11 mouse cellular contexts compared by ENCODE assay signal in the genomic region with DNA sequence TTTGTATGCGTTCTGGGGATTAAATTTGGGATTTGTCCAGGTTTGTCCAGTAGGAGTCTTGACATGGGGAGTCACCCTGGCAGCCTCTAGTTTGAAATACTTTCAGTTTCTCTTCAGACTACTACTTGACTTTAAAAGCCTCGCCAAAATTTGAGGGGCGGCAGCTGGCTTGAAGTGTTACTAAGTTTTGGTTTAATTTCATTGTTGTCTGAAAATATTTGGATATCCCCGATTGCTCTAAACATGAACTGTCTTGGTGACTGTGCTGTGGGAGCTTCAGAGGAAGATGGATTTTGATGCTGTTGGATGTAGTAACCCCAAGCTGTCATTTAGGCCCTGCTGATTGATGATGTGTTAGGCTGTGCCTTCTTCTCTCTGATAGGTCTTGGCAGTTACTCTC. TPM values are rescaled to one million over a fixed set of nuclear protein-coding genes. Genes with fewer than 3 reads are reported as not detected.
DNase-seq lines count a peak whose midpoint lies in the region; ATAC-seq and TF ChIP-seq lines count a peak whose summit lies in the region.
"Had no signal": no experiment of that assay in that cellular context is flagged by ENCODE, and none has a peak within 500 bp of the region (broad histone marks: within the 10 kb centered on the region; RNA-seq: fewer than 3 reads in every experiment).

No protein-coding gene starts in this region.

- H3K36me3 ChIP-seq in intestine, embryonic 15.5 days = no peaks in the 10 kb centered on the region
- H3K36me3 ChIP-seq in intestine, postnatal 0 days (ENCODE audit: control insufficient read depth, insufficient read depth) = no peaks in the 10 kb centered on the region
- no peaks in the 10 kb centered on the region for H3K36me3 ChIP-seq in heart, embryonic 15.5 days
- peaks cover 5% of the 10 kb centered on the region for H3K36me3 ChIP-seq in myocyte (ENCODE audit: control insufficient read depth, insufficient read depth)

- 0 out of 2 replicates have a peak, but pooled peaks cover 4% of the 10 kb centered on the region for H3K4me1 ChIP-seq in intestine, embryonic 15.5 days (replicated peaks)
- no peaks in the 10 kb centered on the region for H3K4me1 ChIP-seq in intestine, postnatal 0 days (replicated peaks; ENCODE audit: control insufficient read depth, insufficient read depth, low read length)
- peaks cover 15% of the 10 kb centered on the region for H3K4me1 ChIP-seq in heart, embryonic 15.5 days (replicated peaks)

- H3K4me2 ChIP-seq in intestine, embryonic 15.5 days (replicated peaks) = no peak overlapping the region
- no peak overlapping the region for H3K4me2 ChIP-seq in intestine, postnatal 0 days (replicated peaks; ENCODE audit: low read depth)
- peak overlapping the region; percentile 30; the same call in 1 of the 2 replicates for H3K4me2 ChIP-seq in heart, embryonic 15.5 days
- peak overlapping the region; percentile 21 for H3K4me2 ChIP-seq in myocyte (ENCODE audit: low read depth)

- peak; percentile 56 for ATAC-seq in intestine, embryonic 15.5 days
- no peak for ATAC-seq in intestine, postnatal 0 days
- 0 out of 2 replicates have a peak, but pooled peaks have one; percentile 47 for ATAC-seq in heart, embryonic 15.5 days (replicated peaks; ENCODE audit: insufficient number of reproducible peaks, insufficient read depth, low FRiP score, low read depth)
- ATAC-seq in megakaryocyte-erythroid progenitor cell, adult 5-6 weeks (replicated peaks; ENCODE audit: low FRiP score, low TSS enrichment, poor library complexity, severe bottlenecking) = no peak

- H3K27me3 ChIP-seq in intestine, embryonic 15.5 days (replicated peaks) = no peaks in the 10 kb centered on the region
- no peaks in the 10 kb centered on the region for H3K27me3 ChIP-seq in intestine, postnatal 0 days (replicated peaks; ENCODE audit: control insufficient read depth, insufficient read depth, low read length)
- H3K27me3 ChIP-seq in heart, embryonic 15.5 days = no peaks in the 10 kb centered on the region
- no peaks in the 10 kb centered on the region for H3K27me3 ChIP-seq in myocyte (ENCODE audit: control insufficient read depth, insufficient read depth, insufficient read length)

- no peak for TF ChIP-seq CTCF in intestine, postnatal 0 days (IDR thresholded peaks at IDR 0.05; ENCODE audit: low read depth)

- H3ac ChIP-seq in myocyte (ENCODE audit: control insufficient read depth, insufficient read length) = no peak overlapping the region

- DNase-seq in kidney, postnatal 14 days = peak; percentile 43
- DNase-seq in cerebellum, adult 9-10 months = no peak
- DNase-seq in layer of hippocampus, adult 18-20 months (ENCODE audit: low spot score in 2 of 2) = no peak
- DNase-seq: cerebellum, postnatal 36 days; gastrocnemius, postnatal 14 days had no signal

- H3K4me3 ChIP-seq in intestine, embryonic 15.5 days (replicated peaks) = no peak overlapping the region
- no peak overlapping the region for H3K4me3 ChIP-seq in intestine, postnatal 0 days (ENCODE audit: low read depth, low read length)
- no peak overlapping the region for H3K4me3 ChIP-seq in heart, embryonic 15.5 days
- H3K4me3 ChIP-seq in myocyte = no peak overlapping the region
- H3K4me3 ChIP-seq: erythroblast, embryonic 14.5 days had no signal

- H3K9ac ChIP-seq in intestine, embryonic 15.5 days = no peak overlapping the region
- H3K9ac ChIP-seq in intestine, postnatal 0 days (ENCODE audit: low read depth, low read length) = no peak overlapping the region
- no peak overlapping the region for H3K9ac ChIP-seq in heart, embryonic 15.5 days

- H3K79me2 ChIP-seq in myocyte (ENCODE audit: control insufficient read depth, insufficient read depth) = no peaks in the 10 kb centered on the region

- H3K9me3 ChIP-seq in intestine, embryonic 15.5 days = no peaks in the 10 kb centered on the region
- H3K9me3 ChIP-seq in intestine, postnatal 0 days (ENCODE audit: control insufficient read depth) = no peaks in the 10 kb centered on the region
- H3K9me3 ChIP-seq in heart, embryonic 15.5 days (replicated peaks) = no peaks in the 10 kb centered on the region

- TF ChIP-seq POLR2A in myocyte (IDR thresholded peaks at IDR 0.05; ENCODE audit: insufficient read length, low read depth) = no peak

- H3K27ac ChIP-seq in intestine, embryonic 15.5 days = no peak overlapping the region
- no peak overlapping the region for H3K27ac ChIP-seq in intestine, postnatal 0 days (ENCODE audit: low read depth, low read length)
- no peak overlapping the region for H3K27ac ChIP-seq in heart, embryonic 15.5 days

- WGBS in intestine, embryonic 15.5 days = 49% methylated on average over 4 of the region's 4 CpGs
- 67% methylated on average over 4 of the region's 4 CpGs for WGBS in intestine, postnatal 0 days
- WGBS in heart, embryonic 15.5 days = 56% methylated on average over 4 of the region's 4 CpGs

TF ChIP-seq in myocyte, 11 proteins besides CTCF, POLR2A, EP300 and RAD21:
- TF ChIP-seq TCF12 (IDR thresholded peaks at IDR 0.05; ENCODE audit: insufficient read depth, poor library complexity, severe bottlenecking) (no peak), MAX (IDR thresholded peaks at IDR 0.05; ENCODE audit: low read depth) (no peak), POLR2AphosphoS2 (IDR thresholded peaks at IDR 0.05; ENCODE audit: insufficient read length, low read depth) (no peak), TCF3 (IDR thresholded peaks at IDR 0.05; ENCODE audit: insufficient read length, low read depth) (no peak), E2F4 (IDR thresholded peaks at IDR 0.05; ENCODE audit: insufficient read depth) (no peak), SRF (IDR thresholded peaks at IDR 0.05; ENCODE audit: control insufficient read depth, insufficient read length, low read depth) (no peak), REST (IDR thresholded peaks at IDR 0.05; ENCODE audit: insufficient read depth, insufficient read length) (no peak), USF1 (IDR thresholded peaks at IDR 0.05; ENCODE audit: low read depth) (no peak), MYOG (IDR thresholded peaks at IDR 0.05; ENCODE audit: control insufficient read depth in 1 of 3, insufficient read depth in 1 of 3, insufficient read length in 2 of 3, low read depth in 2 of 3) (no peak), MYOD1 (IDR thresholded peaks at IDR 0.05; ENCODE audit: control insufficient read depth in 1 of 3, insufficient read length in 2 of 3, low read depth in 2 of 3) (no peak), CEBPB (IDR thresholded peaks at IDR 0.05; ENCODE audit: insufficient read depth, poor library complexity, severe bottlenecking) (no peak)

RNA-seq across cellular contexts. Expression of gene Tsc22d1, which starts 34.2 kb away (rescaled TPM):
- 386 and 396 TPM in 2 replicates for polyA plus RNA-seq in intestine, embryonic 15.5 days (2015; fragmentation: Nextera tagmentation; extraction: Ambion mirVana)
- polyA plus RNA-seq in intestine, postnatal 0 days (2015; fragmentation: Nextera tagmentation; extraction: Ambion mirVana) = 265 and 272 TPM in 2 replicates
- 266 and 375 TPM in 2 replicates for polyA plus RNA-seq in heart, embryonic 15.5 days (2015; fragmentation: Nextera tagmentation; extraction: Ambion mirVana)
- polyA plus RNA-seq in myocyte (2012; fragmentation: generic; extraction: Trizol) = 281 TPM
- total RNA-seq in megakaryocyte-erythroid progenitor cell, adult 5-6 weeks (2014; fragmentation: Nextera tagmentation) = 75.8 and 78.0 TPM in 2 replicates
- 104 and 116 TPM in 2 replicates for total RNA-seq in megakaryocyte-erythroid progenitor cell, adult 5-6 weeks (2017)
- 100 to 1,000 TPM; 533 to 545 TPM for total RNA-seq in layer of hippocampus, adult 18-20 months (2021)

Comparison
In these comparisons a context has a peak if more than half of its experiments do, and no peak if none do; other contexts are left out.
1. ATAC-seq: peak in intestine, embryonic 15.5 days (single experiment) and heart, embryonic 15.5 days (single experiment); none in intestine, postnatal 0 days (single experiment) and megakaryocyte-erythroid progenitor cell, adult 5-6 weeks (single experiment).
2. H3K4me2 ChIP-seq: peak in heart, embryonic 15.5 days (single experiment) and myocyte (single experiment); none in intestine, embryonic 15.5 days (single experiment) and intestine, postnatal 0 days (single experiment).